Mouse (Mus musculus): ENCODE data around the gene Rem2.

The Rem2 gene

GRCm38 (mm10) chr14:54475941-54476844 lies at the start of gene Rem2:
Gene Rem2 (plus strand): TSS chr14:54476100.
- peak; percentile 55 for DNase-seq

- DNase-seq = peak; percentile 91
Observed at GRCm38 (mm10) chr14:54426689-54427398, 49.1 kb upstream of the Rem2 start, which contains the start of gene Mrpl52. Gene Mrpl52 (plus strand): TSS chr14:54426909.

GRCm38 (mm10) chr14:54427696-54428095 lies 48.2 kb upstream of the Rem2 start:
- DNase-seq = no peak

- DNase-seq = no peak
Observed at GRCm38 (mm10) chr14:54428421-54428820, 47.5 kb upstream of the Rem2 start.

GRCm38 (mm10) chr14:54429332-54430093 lies 46.4 kb upstream of the Rem2 start:
- no peak for DNase-seq

GRCm38 (mm10) chr14:54430406-54431145 lies 45.3 kb upstream of the Rem2 start:
- no peak for DNase-seq

- DNase-seq = no peak
Observed at GRCm38 (mm10) chr14:54431334-54432077, 44.4 kb upstream of the Rem2 start, which contains the start of gene Mmp14. Gene Mmp14 (plus strand): TSS chr14:54431612.

GRCm38 (mm10) chr14:54432078-54432836 lies 43.6 kb upstream of the Rem2 start:
- no peak for DNase-seq

- DNase-seq = no peak
Observed at GRCm38 (mm10) chr14:54432837-54433830, 42.8 kb upstream of the Rem2 start.

- no peak for DNase-seq
Observed at GRCm38 (mm10) chr14:54433941-54434531, 41.9 kb upstream of the Rem2 start.

- no peak for DNase-seq
Observed at GRCm38 (mm10) chr14:54435194-54435918, 40.5 kb upstream of the Rem2 start.

- DNase-seq = no peak
Observed at GRCm38 (mm10) chr14:54439155-54439554, 36.7 kb upstream of the Rem2 start.

GRCm38 (mm10) chr14:54439610-54440009 lies 36.3 kb upstream of the Rem2 start:
- no peak for DNase-seq

- no peak for DNase-seq
Observed at GRCm38 (mm10) chr14:54440538-54440937, 35.4 kb upstream of the Rem2 start.

- DNase-seq = no peak
Observed at GRCm38 (mm10) chr14:54441365-54441764, 34.5 kb upstream of the Rem2 start.

- DNase-seq = no peak
Observed at GRCm38 (mm10) chr14:54442548-54442947, 33.4 kb upstream of the Rem2 start.

GRCm38 (mm10) chr14:54443196-54443595 lies 32.7 kb upstream of the Rem2 start:
- DNase-seq = no peak
